Mouse (Mus musculus): ENCODE data around the gene Ephb1.

- TF ChIP-seq CTCF (conservative IDR thresholded peaks at IDR 0.05; ENCODE audit: low read length) = no peak
- TF ChIP-seq POU5F1 (IDR thresholded peaks at IDR 0.05; ENCODE audit: borderline replicate concordance, low read length) = no peak
- no peak for TF ChIP-seq NANOG (IDR thresholded peaks at IDR 0.05; ENCODE audit: borderline replicate concordance, low read length)
Observed at GRCm38 (mm10) chr9:102192724-102193685, 161.5 kb downstream of the Ephb1 start.

Data from E14TG2a.4 (cell line).